Mouse (Mus musculus) brain, adult 10 weeks (tissue): Measurements from ENCODE around the gene Whamm. TPM values are rescaled to one million over a fixed set of nuclear protein-coding genes. Genes with fewer than 3 reads are reported as not detected.

Experiments used
- polyA plus RNA-seq: library from polyadenylated mRNA; stranded (reverse); fragments of 350-450 nt; fragmentation: Illumina TruSeq; extraction: RNeasy Lipid Tissue Mini Kit (QIAGEN cat#74804); gene quantifications from one replicate; pipeline ENCODE4 v1.2.3, GENCODE M21; 2015; ENCODE audit warnings: low read depth, low replicate concordance

Whamm gene
- 11.8 TPM for polyA plus RNA-seq

DNA sequence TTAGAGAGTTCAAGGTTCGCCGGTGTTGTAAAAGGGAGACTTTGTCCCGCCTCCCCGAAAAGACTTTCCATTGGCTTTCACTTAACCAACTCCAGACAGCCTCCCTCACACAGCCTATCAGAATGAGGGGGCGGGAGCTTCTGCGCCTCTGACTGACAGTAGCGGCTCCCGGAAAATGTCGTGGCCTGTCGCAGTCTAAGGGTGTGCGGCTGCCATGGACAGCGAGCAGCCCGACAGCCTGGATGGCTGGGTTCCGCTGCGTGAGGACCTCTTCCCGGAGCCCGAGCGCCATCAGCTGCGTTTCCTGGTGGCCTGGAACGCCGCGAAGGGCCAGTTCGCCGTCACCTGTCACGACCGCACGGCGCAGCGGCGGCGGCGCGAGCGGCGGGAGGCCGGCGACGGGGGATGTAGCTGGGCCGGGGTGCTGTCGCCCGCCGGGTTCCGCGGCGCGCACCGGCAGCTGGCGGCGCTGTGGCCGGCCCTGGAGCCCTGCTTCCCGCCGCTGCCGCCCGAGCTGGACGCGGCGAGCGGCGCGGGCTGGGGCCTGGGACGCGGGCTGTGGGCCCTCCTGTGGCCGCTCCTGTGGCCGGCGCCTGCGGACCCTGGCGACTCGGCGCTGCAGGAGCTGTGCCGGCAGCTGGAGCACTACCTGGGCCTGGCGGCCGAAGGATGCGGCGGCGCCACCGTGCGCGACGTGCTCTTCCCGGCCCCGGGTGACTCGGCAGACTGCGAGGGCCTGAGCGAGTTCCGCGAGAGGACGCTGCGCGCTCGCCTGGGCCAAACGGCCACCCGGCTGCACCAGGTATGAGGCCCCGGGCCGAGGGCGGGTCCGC, at the start of gene Whamm:
Whamm (plus strand) TSS at position 159 of the 833 bp plus-strand sequence.

GRCm38 (mm10) chr7:81566892-81567291, 4.2 kb upstream of the Whamm start, which contains the start of gene Fsd2:
Gene Fsd2 (minus strand): TSS chr7:81566944.

Other genes with a start within 250 kb of the Whamm start
- 1,205 TPM for gene Rps17, start 226.0 kb upstream of the Whamm start, polyA plus RNA-seq
- gene Cpeb1, start 115.8 kb upstream of the Whamm start, polyA plus RNA-seq = 86.4 TPM
- 122 TPM for gene Ap3b2, start 77.3 kb upstream of the Whamm start, polyA plus RNA-seq
- gene BC048679, start 73.0 kb upstream of the Whamm start, polyA plus RNA-seq = not detected
- gene Fsd2, start 4.3 kb upstream of the Whamm start, polyA plus RNA-seq = 0.25 TPM
- 26.5 TPM for gene Homer2, start 136.3 kb downstream of the Whamm start, polyA plus RNA-seq
- gene Ramac, start 191.7 kb downstream of the Whamm start, polyA plus RNA-seq = 151 TPM
- 35.9 TPM for gene 3110040N11Rik, start 218.2 kb downstream of the Whamm start, polyA plus RNA-seq